Mouse (Mus musculus) CH12.LX (cell line): ENCODE measurements at regions not wholly inside any gene's neighbourhood (a gene's known extent, or its start where the extent isn't known, plus 50 kb on each side); places are given as distances from the start of the nearest gene placed in this dataset.

Experiments
- DNase-seq: peaks from one replicate; pipeline ENCODE4 v3.0.0-alpha.2; 2013; ENCODE audit errors: extremely low read depth
- H3K27ac ChIP-seq: 2 replicates; pipeline ENCODE4 v1.5.1; 2012; ENCODE audit warnings: low read depth, mild to moderate bottlenecking, control low read depth, moderate library complexity; ENCODE audit not compliant: insufficient read depth
- H3K27me3 ChIP-seq: replicated peaks from 2 replicates; pipeline ENCODE3; 2012; ENCODE audit warnings: inconsistent platforms
- H3K36me3 ChIP-seq, 2 experiments: replicated peaks in 1 of 2; 2 replicates each; pipeline versions ENCODE3 to v1.6.1; 2012; ENCODE audit warnings: inconsistent platforms in 1 of 2, low read length in 1 of 2, mild to moderate bottlenecking in 1 of 2, mixed read lengths in 1 of 2, moderate library complexity in 1 of 2; ENCODE audit not compliant: control insufficient read depth in 1 of 2, insufficient read depth in 1 of 2
- H3K4me1 ChIP-seq, 2 experiments: 2 replicates each; pipeline ENCODE4 v1.6.1; 2012; ENCODE audit warnings: inconsistent platforms in 1 of 2, moderate library complexity in 1 of 2; ENCODE audit not compliant: insufficient read depth in 2 of 2, control insufficient read depth in 1 of 2
- H3K4me2 ChIP-seq: 2 replicates; pipeline ENCODE4 v1.6.1; 2012; ENCODE audit warnings: low read depth, mild to moderate bottlenecking, control low read depth; ENCODE audit not compliant: poor library complexity, insufficient read depth, severe bottlenecking
- H3K4me3 ChIP-seq, 3 experiments: fragments of 150-350 bp in 1 of 3; sonication (generic) in 1 of 3; replicated peaks in 1 of 3; 2 replicates each; pipeline versions ENCODE3 to v1.5.1; 2011 to 2012; ENCODE audit warnings: low read depth in 2 of 3, low read length in 2 of 3, mild to moderate bottlenecking in 2 of 3, moderate library complexity in 2 of 3, control low read depth in 1 of 3, improper control_type of control experiment in 1 of 3, inconsistent platforms in 1 of 3, mixed read lengths in 1 of 3; ENCODE audit not compliant: poor library complexity in 1 of 3
- H3K79me2 ChIP-seq: replicated peaks from 2 replicates; pipeline ENCODE4 v1.6.1; 2012; ENCODE audit warnings: mild to moderate bottlenecking, moderate library complexity; ENCODE audit not compliant: control insufficient read depth, poor library complexity, insufficient read depth, severe bottlenecking; ENCODE audit errors: extremely low read depth
- H3K9ac ChIP-seq: 2 replicates; pipeline ENCODE4 v1.6.1; 2012; ENCODE audit warnings: low read depth, mild to moderate bottlenecking, control low read depth, moderate library complexity; ENCODE audit not compliant: insufficient read depth
- H3K9me3 ChIP-seq: replicated peaks from 2 replicates; pipeline ENCODE3; 2012; ENCODE audit warnings: low read length, inconsistent platforms, mixed read lengths
- CHD2 ChIP-seq: IDR thresholded peaks from 2 replicates; pipeline ENCODE4 v1.6.1; 2011; ENCODE audit warnings: low read length, improper control_type of control experiment
- CTCF ChIP-seq, 2 experiments: IDR thresholded peaks in 1 of 2; conservative IDR thresholded peaks in 1 of 2; 2 replicates each; pipeline ENCODE4 v1.5.1; 2011 to 2012; ENCODE audit warnings: low read depth in 2 of 2, low read length in 2 of 2, improper control_type of control experiment in 1 of 2, inconsistent platforms in 1 of 2, mild to moderate bottlenecking in 1 of 2, moderate library complexity in 1 of 2
- ELF1 ChIP-seq: IDR thresholded peaks from 2 replicates; pipeline ENCODE4 v1.6.1; 2014; ENCODE audit warnings: low read depth, mild to moderate bottlenecking, inconsistent platforms, low read length, improper control_type of control experiment
- EP300 ChIP-seq: IDR thresholded peaks from 2 replicates; pipeline ENCODE4 v1.6.1; 2011; ENCODE audit warnings: low read length, improper control_type of control experiment
- JUN ChIP-seq: IDR thresholded peaks from 2 replicates; pipeline ENCODE4 v1.6.1; 2011; ENCODE audit warnings: low read depth, mild to moderate bottlenecking, low read length, improper control_type of control experiment, moderate library complexity; ENCODE audit not compliant: insufficient read depth
- JUND ChIP-seq: conservative IDR thresholded peaks from 2 replicates; pipeline ENCODE4 v1.6.1; 2011; ENCODE audit warnings: low read depth, low read length, improper control_type of control experiment
- KAT2A ChIP-seq: IDR thresholded peaks from 2 replicates; pipeline ENCODE4 v1.6.1; 2012; ENCODE audit warnings: low read length, improper control_type of control experiment, inconsistent platforms; ENCODE audit not compliant: insufficient replicate concordance
- MAFK ChIP-seq: IDR thresholded peaks from 2 replicates; pipeline ENCODE4 v1.6.1; 2011; ENCODE audit warnings: low read length, improper control_type of control experiment; ENCODE audit not compliant: insufficient replicate concordance
- MEF2A ChIP-seq: IDR thresholded peaks from 2 replicates; pipeline ENCODE4 v1.6.1; 2014; ENCODE audit warnings: low read depth, mild to moderate bottlenecking, inconsistent platforms, low read length, improper control_type of control experiment, borderline replicate concordance
- MYC ChIP-seq: IDR thresholded peaks from 2 replicates; pipeline ENCODE4 v1.6.1; 2011; ENCODE audit warnings: low read depth, mild to moderate bottlenecking, improper control_type of control experiment, low read length
- NRF1 ChIP-seq: IDR thresholded peaks from 2 replicates; pipeline ENCODE4 v1.6.1; 2014; ENCODE audit warnings: low read depth, mild to moderate bottlenecking, inconsistent platforms, low read length, improper control_type of control experiment, moderate library complexity
- PAX5 ChIP-seq: IDR thresholded peaks from 2 replicates; pipeline ENCODE4 v1.6.1; 2012; ENCODE audit warnings: low read length, inconsistent platforms, mixed read lengths
- RAD21 ChIP-seq: IDR thresholded peaks from 2 replicates; pipeline ENCODE4 v1.6.1; 2011; ENCODE audit warnings: low read depth, mild to moderate bottlenecking, low read length, improper control_type of control experiment, moderate library complexity
- RCOR1 ChIP-seq: conservative IDR thresholded peaks from 2 replicates; pipeline ENCODE4 v1.6.1; 2012; ENCODE audit warnings: low read depth, mild to moderate bottlenecking, inconsistent platforms, low read length, improper control_type of control experiment
- SIN3A ChIP-seq: IDR thresholded peaks from 2 replicates; pipeline ENCODE4 v1.6.1; 2012; ENCODE audit warnings: low read length, improper control_type of control experiment, inconsistent platforms
- SMC3 ChIP-seq: IDR thresholded peaks from 2 replicates; pipeline ENCODE4 v1.6.1; 2011; ENCODE audit warnings: low read depth, low read length, improper control_type of control experiment
- TBP ChIP-seq: conservative IDR thresholded peaks from 2 replicates; pipeline ENCODE4 v1.6.1; 2011; ENCODE audit warnings: low read depth, low read length, improper control_type of control experiment
- UBTF ChIP-seq: IDR thresholded peaks from 2 replicates; pipeline ENCODE4 v1.6.1; 2012; ENCODE audit warnings: low read depth, mild to moderate bottlenecking, inconsistent platforms, low read length, improper control_type of control experiment, moderate library complexity
- USF2 ChIP-seq: conservative IDR thresholded peaks from 2 replicates; pipeline ENCODE4 v1.6.1; 2011; ENCODE audit warnings: low read depth, low read length, improper control_type of control experiment
- ZC3H11A ChIP-seq: IDR thresholded peaks from 2 replicates; pipeline ENCODE4 v1.6.1; 2012; ENCODE audit warnings: low read depth, mild to moderate bottlenecking, inconsistent platforms, low read length, improper control_type of control experiment
- ZKSCAN1 ChIP-seq: IDR thresholded peaks from 2 replicates; pipeline ENCODE4 v1.6.1; 2012; ENCODE audit warnings: low read depth, inconsistent platforms, low read length, improper control_type of control experiment, borderline replicate concordance
- ZMIZ1 ChIP-seq: IDR thresholded peaks from 2 replicates; pipeline ENCODE4 v1.6.1; 2012; ENCODE audit warnings: low read depth, mild to moderate bottlenecking, inconsistent platforms, low read length, improper control_type of control experiment
- dilution Hi-C: fragments of 300-500 bp; cut with MboI; formaldehyde crosslinking; loops from 2 replicates; pipeline ENCODE4 v1.14.3; 2020; ENCODE audit warnings: low sequenced_read_pairs; ENCODE audit not compliant: extremely low pct_unique_long_range_greater_than_20kb, extremely low pct_ligation_motif_present
- in situ Hi-C: fragments of 300-500 bp; cut with MboI; formaldehyde crosslinking; loops from 3 replicates; pipeline ENCODE4 v1.14.3; 2019; ENCODE audit warnings: low sequenced_read_pairs, low pct_ligation_motif_present, low pct_unique_long_range_greater_than_20kb, mixed read lengths

GRCm38 (mm10) chr8:103623781-103624434, 477.5 kb upstream of the Cdh5 start:
- Histone ChIP-seq H3K27me3 (no peaks in the 10 kb centered on the region), H3K4me1 (no peaks in the 10 kb centered on the region), H3K79me2 (no peaks in the 10 kb centered on the region), H3K4me2 (no peak overlapping the region), H3K4me3 (no peak overlapping the region), H3K9ac (no peak overlapping the region), H3K27ac (no peak overlapping the region), H3K36me3 (no peaks in the 10 kb centered on the region), H3K9me3 (no peaks in the 10 kb centered on the region)
- DNase-seq, result no peak
- no peak for TF ChIP-seq ZKSCAN1
- TF ChIP-seq KAT2A, result no peak
- no peak for TF ChIP-seq MEF2A
- TF ChIP-seq ZMIZ1, result no peak
- TF ChIP-seq TBP, result no peak
- TF ChIP-seq JUN, result no peak
- no peak for TF ChIP-seq MYC
- no peak for TF ChIP-seq ELF1
- dilution Hi-C loops, result no loop called here
- in situ Hi-C loops, result no loop called here

- no peak overlapping the region for H3K4me3 ChIP-seq
- H3K27ac ChIP-seq, result no peak overlapping the region
- in situ Hi-C loops (no loop called here), dilution Hi-C loops (no loop called here)
- H3K9me3 ChIP-seq, result no peaks in the 10 kb centered on the region
- no peak overlapping the region for H3K9ac ChIP-seq
- H3K4me2 ChIP-seq, result no peak overlapping the region
- no peaks in the 10 kb centered on the region for H3K27me3 ChIP-seq
- H3K79me2 ChIP-seq, result no peaks in the 10 kb centered on the region
- no peaks in the 10 kb centered on the region for H3K4me1 ChIP-seq
- H3K36me3 ChIP-seq, result no peaks in the 10 kb centered on the region
- TF ChIP-seq MEF2A (no peak), USF2 (no peak), CHD2 (no peak), UBTF (no peak), MAFK (no peak), MYC (no peak), SIN3A (no peak), RCOR1 (no peak), RAD21 (no peak), ZC3H11A (no peak), ELF1 (no peak), CTCF (conservative IDR thresholded peaks at IDR 0.05 in 1 of 2, IDR thresholded peaks at IDR 0.05 in 1 of 2; ENCODE audit: low read depth in 2 of 2, low read length in 2 of 2) (no peak), SMC3 (no peak), NRF1 (no peak), PAX5 (no peak), EP300 (no peak), JUND (no peak)
- no peak for DNase-seq
These were observed 476.1 kb upstream of the Cdh5 start for GRCm38 (mm10) chr8:103625166-103625890.
